Mouse (Mus musculus) adrenal gland, postnatal 4 days (tissue): ENCODE data around the gene Olfr870. TPM values are rescaled to one million over a fixed set of nuclear protein-coding genes. Genes with fewer than 3 reads are reported as not detected.
"Not testable (repeated sequence)": the region's sequence is repeated elsewhere in the genome, so short reads cannot be mapped to it uniquely, and the experiment has no call there.

ENCODE experiments used
- DNase-seq, 2 experiments: peaks; one replicate each; pipeline ENCODE4 v3.0.0; 2021 to 2022; ENCODE audit warnings: low spot score in 2 of 2, mixed read lengths in 2 of 2
- long read RNA-seq, 2 experiments: library from polyadenylated mRNA; stranded (forward); transcript quantifications; one replicate each; pipeline ENCODE4 v2.0.0; 2021
- total RNA-seq, 2 experiments: library from RNA; stranded (reverse); gene quantifications; 2 replicates each; pipeline ENCODE4 v1.2.3; 2021

Olfr870 gene
- total RNA-seq, result not detected
- long read RNA-seq, experiment 1, result 0 reads
- long read RNA-seq, experiment 2, result 0 reads

GRCm38 (mm10) chr9:20173957-20174356 is at the start of gene Olfr870:
TSS of gene Olfr870 (minus strand) at chr9:20174057.
- no peak for DNase-seq

GRCm38 (mm10) chr9:20211907-20212306 is 38.0 kb upstream of the Olfr870 start, which contains the start of gene Olfr871:
TSS of gene Olfr871 (plus strand) at chr9:20212207.
- no peak for DNase-seq

- DNase-seq, result no peak
Observed at GRCm38 (mm10) chr9:20211477-20211876, 37.6 kb upstream of the Olfr870 start.

GRCm38 (mm10) chr9:20210812-20211211 is 37.0 kb upstream of the Olfr870 start:
- DNase-seq, result no peak

- DNase-seq, result not testable (repeated sequence)
Observed at GRCm38 (mm10) chr9:20203413-20203984, 29.6 kb upstream of the Olfr870 start.

- no peak for DNase-seq
Observed at GRCm38 (mm10) chr9:20202131-20202530, 28.3 kb upstream of the Olfr870 start.

- no peak for DNase-seq
Observed at GRCm38 (mm10) chr9:20179463-20179862, 5.6 kb upstream of the Olfr870 start.

- DNase-seq, result no peak
Observed at GRCm38 (mm10) chr9:20149706-20150105, 24.2 kb downstream of the Olfr870 start.

- DNase-seq, result no peak
Observed at GRCm38 (mm10) chr9:20128709-20129108, 45.1 kb downstream of the Olfr870 start, which contains the start of gene Olfr869. TSS of gene Olfr869 (plus strand) at chr9:20129009.

Other genes with a start within 250 kb of the Olfr870 start
- gene Olfr866, start 146.0 kb downstream of the Olfr870 start, total RNA-seq, result not detected
- not detected for gene Olfr867, start 116.5 kb downstream of the Olfr870 start, total RNA-seq
- not detected for gene Olfr868, start 75.4 kb downstream of the Olfr870 start, total RNA-seq
- not detected for gene Olfr869, start 45.0 kb downstream of the Olfr870 start, total RNA-seq
- not detected for gene Olfr871, start 38.1 kb upstream of the Olfr870 start, total RNA-seq
- gene Olfr872, start 63.1 kb upstream of the Olfr870 start, total RNA-seq, result not detected
- not detected for gene Olfr39, start 108.3 kb upstream of the Olfr870 start, total RNA-seq
- gene Olfr873, start 124.5 kb upstream of the Olfr870 start, total RNA-seq, result not detected
- under 1 TPM in 1 of 2 experiments, not detected in 1; 0.25 TPM for gene Olfr18, start 162.0 kb upstream of the Olfr870 start, total RNA-seq
- gene Zfp560, start 211.1 kb upstream of the Olfr870 start, total RNA-seq, result 10 to 100 TPM; 14.6 to 15.1 TPM